Mouse (Mus musculus) spleen, embryonic (tissue): Measurements from ENCODE around the gene Rhot2.

ENCODE experiments used
- CTCF ChIA-PET: fragments of 350-600 bp; sonication (Branson Sonifier 250); formaldehyde crosslinking; loops from one replicate; lab custom pipeline; 2022; lab: Charles Lee

The Rhot2 gene

GRCm38 (mm10) chr17:25843122-25843521, 1.5 kb downstream of the Rhot2 start:
- CTCF ChIA-PET: interaction anchor here (0.8 kb wide), 1 partner anchor 9 kb away, joined by 3 read pairs; no protein-coding TSS in a partner anchor

- CTCF ChIA-PET: interaction anchor here (0.8 kb wide), 1 partner anchor 8 kb away, joined by 3 read pairs; no protein-coding TSS in a partner anchor
Observed at GRCm38 (mm10) chr17:25842509-25842908, 2.1 kb downstream of the Rhot2 start.

GRCm38 (mm10) chr17:25841117-25841880, 3.4 kb downstream of the Rhot2 start, which contains the start of gene Gm20683:
TSS of gene Gm20683 (minus strand) at chr17:25841763.
- CTCF ChIA-PET: no interaction called here

GRCm38 (mm10) chr17:25840519-25840918, 4.1 kb downstream of the Rhot2 start:
- CTCF ChIA-PET: no interaction called here

GRCm38 (mm10) chr17:25839455-25840235, 5.0 kb downstream of the Rhot2 start:
- CTCF ChIA-PET: no interaction called here

GRCm38 (mm10) chr17:25838904-25839303, 5.7 kb downstream of the Rhot2 start:
- CTCF ChIA-PET: no interaction called here

GRCm38 (mm10) chr17:25837533-25837932, 7.1 kb downstream of the Rhot2 start:
- CTCF ChIA-PET: no interaction called here

GRCm38 (mm10) chr17:25837076-25837410, 7.6 kb downstream of the Rhot2 start, which contains the start of gene Rhbdl1:
TSS of gene Rhbdl1 (minus strand) at chr17:25837295.
- CTCF ChIA-PET: no interaction called here

- CTCF ChIA-PET: no interaction called here
Observed at GRCm38 (mm10) chr17:25836397-25837075, 8.1 kb downstream of the Rhot2 start.

- CTCF ChIA-PET: no interaction called here
Observed at GRCm38 (mm10) chr17:25835816-25836215, 8.8 kb downstream of the Rhot2 start.

GRCm38 (mm10) chr17:25835301-25835700, 9.3 kb downstream of the Rhot2 start:
- CTCF ChIA-PET: interaction anchor here (0.6 kb wide), 1 partner anchor 9 kb away, joined by 3 read pairs; the partner anchor contains the start of gene Rhot2

- CTCF ChIA-PET: interaction anchor here (0.5 to 0.7 kb wide), 4 partner anchors 8 to 61 kb away, joined by 3 read pairs; partner anchors contain the start of gene Rhot2
Observed at GRCm38 (mm10) chr17:25834595-25835222, 9.9 kb downstream of the Rhot2 start.

- CTCF ChIA-PET: interaction anchor here (0.5 to 1.4 kb wide), 4 partner anchors 8 to 60 kb away, joined by 3 to 4 read pairs (median 3); no protein-coding TSS in a partner anchor
Observed at GRCm38 (mm10) chr17:25833961-25834594, 10.6 kb downstream of the Rhot2 start.

GRCm38 (mm10) chr17:25833291-25833663, 11.4 kb downstream of the Rhot2 start, which contains the start of gene Stub1:
TSS of gene Stub1 (minus strand) at chr17:25833404.
- CTCF ChIA-PET: interaction anchor here (0.5 to 1.4 kb wide), 4 partner anchors 15 to 58 kb away, joined by 3 to 4 read pairs (median 4); no protein-coding TSS in a partner anchor

GRCm38 (mm10) chr17:25832436-25833290, 12.0 kb downstream of the Rhot2 start:
- CTCF ChIA-PET: interaction anchor here (0.6 to 1.4 kb wide), 4 partner anchors 15 to 29 kb away, joined by 3 to 4 read pairs (median 3); no protein-coding TSS in a partner anchor

- CTCF ChIA-PET: no interaction called here
Observed at GRCm38 (mm10) chr17:25831451-25832281, 13.0 kb downstream of the Rhot2 start.

GRCm38 (mm10) chr17:25830806-25831431, 13.7 kb downstream of the Rhot2 start:
- CTCF ChIA-PET: interaction anchor here (0.7 kb wide), 1 partner anchor 210 kb away, joined by 5 read pairs; no protein-coding TSS in a partner anchor

GRCm38 (mm10) chr17:25830200-25830753, 14.4 kb downstream of the Rhot2 start:
- CTCF ChIA-PET: no interaction called here
